Mouse (Mus musculus): Measurements from ENCODE around the gene 4930432M17Rik. TPM values are rescaled to one million over a fixed set of nuclear protein-coding genes. Genes with fewer than 3 reads are reported as not detected.

Gene 4930432M17Rik
- total and polyA plus RNA-seq, 3 experiments: not detected

- no peak overlapping the region for H3K4me3 ChIP-seq
- no peak for TF ChIP-seq EP300 (IDR thresholded peaks at IDR 0.05; ENCODE audit: insufficient read depth, low read depth, low read length)
- TF ChIP-seq POLR2A (IDR thresholded peaks at IDR 0.05; ENCODE audit: insufficient read depth, low read depth, low read length): no peak
- intact Hi-C loops (cut with DNase I): no loop called here
- H3K4me1 ChIP-seq (ENCODE audit: control insufficient read depth, insufficient read depth, low read length): peaks cover 5% of the 10 kb centered on the region
- no peaks in the 10 kb centered on the region for H3K79me2 ChIP-seq (replicated peaks; ENCODE audit: control insufficient read depth, insufficient read depth, low read length)
- 82% methylated on average over 1 of the region's 1 CpGs for WGBS
- H3K27me3 ChIP-seq (ENCODE audit: control insufficient read depth, insufficient read depth, low read length): no peaks in the 10 kb centered on the region
- no peak for DNase-seq
- no peak overlapping the region for H3K9ac ChIP-seq (ENCODE audit: low read depth, low read length)
- no peaks in the 10 kb centered on the region for H3K36me3 ChIP-seq (ENCODE audit: control insufficient read depth, insufficient read depth, low read length)
- no peak overlapping the region for H3K27ac ChIP-seq
These were observed 18.4 kb upstream of the 4930432M17Rik start for GRCm38 (mm10) chr3:121652186-121652585.

GRCm38 (mm10) chr3:121656922-121657321 is 13.6 kb upstream of the 4930432M17Rik start:
- WGBS: 96% methylated on average over 4 of the region's 4 CpGs
- H3K36me3 ChIP-seq (ENCODE audit: control insufficient read depth, insufficient read depth, low read length): no peaks in the 10 kb centered on the region
- intact Hi-C loops (cut with DNase I): no loop called here

GRCm38 (mm10) chr3:121662705-121663469 is 7.7 kb upstream of the 4930432M17Rik start:
- H3K27me3 ChIP-seq (ENCODE audit: control insufficient read depth, insufficient read depth, low read length): no peaks in the 10 kb centered on the region
- DNase-seq: no peak
- 17% methylated on average over 4 of the region's 4 CpGs for WGBS
- H3K36me3 ChIP-seq (ENCODE audit: control insufficient read depth, insufficient read depth, low read length): peaks cover 2% of the 10 kb centered on the region; the same call in 1 of the 2 replicates
- no peak overlapping the region for H3K27ac ChIP-seq
- peaks cover 10% of the 10 kb centered on the region for H3K4me1 ChIP-seq (ENCODE audit: control insufficient read depth, insufficient read depth, low read length)
- no peak overlapping the region for H3K4me3 ChIP-seq
- intact Hi-C loops (cut with DNase I): no loop called here
- H3K79me2 ChIP-seq (replicated peaks; ENCODE audit: control insufficient read depth, insufficient read depth, low read length): no peaks in the 10 kb centered on the region
- no peak for TF ChIP-seq POLR2A (IDR thresholded peaks at IDR 0.05; ENCODE audit: insufficient read depth, low read depth, low read length)
- TF ChIP-seq CTCF (IDR thresholded peaks at IDR 0.05): no peak
- no peak for TF ChIP-seq EP300 (IDR thresholded peaks at IDR 0.05; ENCODE audit: insufficient read depth, low read depth, low read length)
- H3K9ac ChIP-seq (ENCODE audit: low read depth, low read length): no peak overlapping the region

More at GRCm38 (mm10) chr3:121656922-121657321, 13.6 kb upstream of the 4930432M17Rik start:
- Histone ChIP-seq H3K27me3 (ENCODE audit: control insufficient read depth, insufficient read depth, low read length) (no peaks in the 10 kb centered on the region), H3K9ac (ENCODE audit: low read depth, low read length) (no peak overlapping the region), H3K79me2 (replicated peaks; ENCODE audit: control insufficient read depth, insufficient read depth, low read length) (no peaks in the 10 kb centered on the region), H3K4me3 (no peak overlapping the region), H3K4me1 (ENCODE audit: control insufficient read depth, insufficient read depth, low read length) (no peaks in the 10 kb centered on the region), H3K27ac (no peak overlapping the region)
- TF ChIP-seq POLR2A (IDR thresholded peaks at IDR 0.05; ENCODE audit: insufficient read depth, low read depth, low read length) (no peak), CTCF (IDR thresholded peaks at IDR 0.05) (no peak), EP300 (IDR thresholded peaks at IDR 0.05; ENCODE audit: insufficient read depth, low read depth, low read length) (no peak)
- no peak for DNase-seq

DNA sequence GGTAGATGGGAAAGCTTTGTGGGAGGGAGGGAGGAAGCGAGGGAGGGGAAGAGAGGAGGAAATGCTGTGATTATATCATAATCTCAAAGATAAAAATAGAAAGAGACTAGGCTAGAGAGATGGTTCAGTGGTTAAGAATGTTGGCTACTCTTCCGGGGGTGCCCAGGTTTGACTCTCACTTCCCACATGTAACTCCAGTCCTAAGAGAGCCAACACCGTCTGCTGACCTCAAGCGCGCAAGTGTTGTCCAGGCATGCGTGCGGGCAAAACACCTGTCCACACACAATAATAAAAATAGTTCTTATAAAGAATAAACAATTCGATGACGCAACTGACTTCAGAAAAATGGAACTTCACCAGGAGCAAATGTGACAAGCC is 7.1 kb upstream of the 4930432M17Rik start:
- Histone ChIP-seq H3K9ac (ENCODE audit: low read depth, low read length) (no peak overlapping the region), H3K4me1 (ENCODE audit: control insufficient read depth, insufficient read depth, low read length) (peaks cover 10% of the 10 kb centered on the region), H3K79me2 (replicated peaks; ENCODE audit: control insufficient read depth, insufficient read depth, low read length) (no peaks in the 10 kb centered on the region), H3K36me3 (ENCODE audit: control insufficient read depth, insufficient read depth, low read length) (peaks cover 2% of the 10 kb centered on the region; the same call in 1 of the 2 replicates), H3K27me3 (ENCODE audit: control insufficient read depth, insufficient read depth, low read length) (no peaks in the 10 kb centered on the region), H3K4me3 (no peak overlapping the region), H3K27ac (no peak overlapping the region)
- no peak for TF ChIP-seq POLR2A (IDR thresholded peaks at IDR 0.05; ENCODE audit: insufficient read depth, low read depth, low read length)
- TF ChIP-seq EP300 (IDR thresholded peaks at IDR 0.05; ENCODE audit: insufficient read depth, low read depth, low read length): no peak
- TF ChIP-seq CTCF (IDR thresholded peaks at IDR 0.05): no peak
- intact Hi-C loops (cut with DNase I): no loop called here
- WGBS: 50% methylated on average over 9 of the region's 9 CpGs
- DNase-seq: no peak

- 65% methylated on average over 5 of the region's 5 CpGs for WGBS
- DNase-seq: peak in 1 of 2 experiments; percentile 15
These were observed 1.7 kb downstream of the 4930432M17Rik start for GRCm38 (mm10) chr3:121672135-121672790.

DNA sequence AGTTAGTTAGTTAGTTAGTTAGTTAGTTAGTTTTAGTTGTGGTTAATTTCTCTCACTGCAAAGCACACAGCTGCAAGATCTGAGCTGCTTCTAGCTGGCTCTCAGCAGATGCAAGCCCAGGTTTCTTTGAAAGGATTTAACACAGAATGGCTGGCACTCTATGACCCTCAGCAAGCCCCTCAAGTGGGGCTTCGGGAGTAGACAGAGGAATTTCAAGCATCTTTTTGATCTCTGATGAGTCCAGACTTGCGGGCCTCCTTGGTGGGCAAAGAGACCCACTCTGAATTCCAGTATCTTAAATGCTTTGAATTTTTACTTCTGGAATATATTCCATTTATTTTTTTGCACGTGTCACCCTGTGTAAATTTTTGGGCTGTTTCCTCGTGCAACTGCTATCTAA is 8.4 kb downstream of the 4930432M17Rik start:
- Histone ChIP-seq H3K79me2 (replicated peaks; ENCODE audit: control insufficient read depth, insufficient read depth, low read length) (no peaks in the 10 kb centered on the region), H3K36me3 (ENCODE audit: control insufficient read depth, insufficient read depth, low read length) (no peaks in the 10 kb centered on the region), H3K4me3 (no peak overlapping the region), H3K27ac (no peak overlapping the region), H3K9ac (ENCODE audit: low read depth, low read length) (no peak overlapping the region), H3K27me3 (ENCODE audit: control insufficient read depth, insufficient read depth, low read length) (no peaks in the 10 kb centered on the region), H3K4me1 (ENCODE audit: control insufficient read depth, insufficient read depth, low read length) (no peaks in the 10 kb centered on the region; the same call in 1 of the 2 replicates)
- 63% methylated on average over 4 of the region's 4 CpGs for WGBS
- DNase-seq: no peak
- intact Hi-C loops (cut with DNase I): no loop called here
- TF ChIP-seq EP300 (IDR thresholded peaks at IDR 0.05; ENCODE audit: insufficient read depth, low read depth, low read length) (no peak), CTCF (IDR thresholded peaks at IDR 0.05) (no peak), POLR2A (IDR thresholded peaks at IDR 0.05; ENCODE audit: insufficient read depth, low read depth, low read length) (no peak)

More at GRCm38 (mm10) chr3:121672135-121672790, 1.7 kb downstream of the 4930432M17Rik start:
- H3K36me3 ChIP-seq (ENCODE audit: control insufficient read depth, insufficient read depth, low read length): no peaks in the 10 kb centered on the region
- no peak overlapping the region for H3K4me3 ChIP-seq
- no peak overlapping the region for H3K9ac ChIP-seq (ENCODE audit: low read depth, low read length)
- H3K27me3 ChIP-seq (ENCODE audit: control insufficient read depth, insufficient read depth, low read length): no peaks in the 10 kb centered on the region
- TF ChIP-seq CTCF (IDR thresholded peaks at IDR 0.05) (no peak), POLR2A (IDR thresholded peaks at IDR 0.05; ENCODE audit: insufficient read depth, low read depth, low read length) (no peak), EP300 (IDR thresholded peaks at IDR 0.05; ENCODE audit: insufficient read depth, low read depth, low read length) (no peak)
- H3K27ac ChIP-seq: no peak overlapping the region
- no peaks in the 10 kb centered on the region for H3K79me2 ChIP-seq (replicated peaks; ENCODE audit: control insufficient read depth, insufficient read depth, low read length)
- H3K4me1 ChIP-seq (ENCODE audit: control insufficient read depth, insufficient read depth, low read length): no peaks in the 10 kb centered on the region
- intact Hi-C loops (cut with DNase I): no loop called here
